Mouse (Mus musculus) adrenal gland, postnatal 36 days (tissue): ENCODE measurements around the gene Ppp1r14b. TPM values are rescaled to one million over a fixed set of nuclear protein-coding genes. Genes with fewer than 3 reads are reported as not detected.
"Not testable (repeated sequence)": the region's sequence is repeated elsewhere in the genome, so short reads cannot be mapped to it uniquely, and the experiment has no call there.

Source experiments
- DNase-seq, 2 experiments: peaks; one replicate each; pipeline ENCODE4 v3.0.0; 2021; ENCODE audit warnings: mixed read lengths in 1 of 2
- total RNA-seq, 2 experiments: library from RNA; stranded (reverse); gene quantifications; 2 replicates each; pipeline ENCODE4 v1.2.3; 2021

The Ppp1r14b gene
- total RNA-seq, 2 experiments from 2014 or later = 203 TPM

DNA sequence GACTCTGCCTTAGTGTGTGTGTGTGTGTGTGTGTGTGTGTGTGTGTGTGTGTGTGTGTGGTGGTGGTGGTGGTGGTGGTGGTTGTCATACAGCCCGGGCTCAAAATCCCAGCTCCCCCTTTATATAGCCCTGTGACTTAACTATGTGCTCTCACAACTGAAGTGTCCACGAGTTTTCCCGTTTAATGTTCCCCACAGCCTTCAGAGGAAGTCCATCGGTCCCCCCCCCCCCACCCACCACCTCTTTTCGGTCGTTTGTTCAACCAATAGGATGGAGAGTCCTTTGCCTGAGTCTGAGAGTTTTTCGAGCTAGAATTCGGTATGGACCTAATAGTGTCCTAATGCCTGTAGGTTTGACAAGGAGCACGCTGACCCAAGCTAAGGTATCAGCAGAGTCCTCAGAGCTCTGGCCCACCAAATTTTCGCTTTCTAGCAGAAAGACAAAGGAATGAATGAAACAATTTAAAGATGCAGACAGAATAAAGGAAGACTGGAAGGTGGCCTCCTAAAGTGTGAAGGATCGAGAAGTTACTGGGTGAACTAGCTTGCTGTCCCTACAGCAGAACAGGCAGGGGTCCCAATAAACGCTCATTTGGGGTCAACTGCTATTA, 1.1 kb upstream of the Ppp1r14b start:
- no peak for DNase-seq

DNA sequence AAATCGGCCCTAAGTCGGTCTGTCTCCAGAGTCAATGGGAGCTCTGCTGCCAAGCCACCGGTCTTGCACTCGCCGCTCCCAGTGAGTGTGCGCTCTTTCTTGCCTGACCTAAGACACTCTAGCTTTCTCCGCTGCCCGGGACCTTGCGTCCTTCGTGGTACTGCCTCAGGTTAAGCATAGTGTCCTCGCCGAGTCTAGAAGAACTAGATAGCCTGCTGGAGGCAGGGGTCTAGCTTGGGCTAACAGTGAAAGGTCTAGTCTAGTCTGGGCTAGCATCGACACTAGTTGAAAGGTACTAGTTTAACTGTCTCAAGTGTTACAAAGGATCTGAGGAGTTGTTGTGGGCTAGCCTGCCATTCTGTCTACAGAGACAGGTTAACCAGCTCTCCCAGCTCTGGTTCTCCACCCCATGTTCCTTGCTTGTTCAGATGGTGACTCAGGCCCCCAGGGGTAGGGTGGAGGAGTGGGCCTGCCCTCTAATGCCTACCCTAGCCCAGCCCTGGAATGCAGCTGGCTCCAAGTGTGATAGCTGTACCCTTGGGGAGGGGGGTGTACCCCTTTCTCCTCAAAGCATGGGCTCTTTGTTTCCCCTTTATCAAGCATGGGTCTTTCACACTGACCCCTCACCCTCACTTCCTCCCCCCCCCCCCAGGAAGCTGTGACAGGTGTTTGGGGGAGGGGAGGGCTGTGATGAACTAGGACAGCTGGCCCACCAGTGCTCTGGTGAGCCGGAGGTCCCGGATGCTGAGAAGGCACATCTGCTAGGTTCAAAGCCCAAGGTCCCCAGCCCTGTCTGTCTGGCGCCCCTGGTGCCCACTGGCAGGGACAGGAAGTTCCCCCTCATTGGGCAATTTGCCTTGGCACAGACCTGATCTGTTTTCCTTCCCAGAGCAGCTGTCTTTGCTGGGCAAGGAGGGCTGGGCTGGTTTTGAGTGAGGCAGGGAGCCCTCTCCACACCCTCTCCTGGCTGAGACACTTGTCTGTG, 1.1 kb downstream of the Ppp1r14b start, which contains the start of gene Plcb3:
TSS of gene Plcb3 (minus strand) at position 934 of the 985 bp plus-strand sequence.
- DNase-seq = peak; percentile 73 to 81

DNA sequence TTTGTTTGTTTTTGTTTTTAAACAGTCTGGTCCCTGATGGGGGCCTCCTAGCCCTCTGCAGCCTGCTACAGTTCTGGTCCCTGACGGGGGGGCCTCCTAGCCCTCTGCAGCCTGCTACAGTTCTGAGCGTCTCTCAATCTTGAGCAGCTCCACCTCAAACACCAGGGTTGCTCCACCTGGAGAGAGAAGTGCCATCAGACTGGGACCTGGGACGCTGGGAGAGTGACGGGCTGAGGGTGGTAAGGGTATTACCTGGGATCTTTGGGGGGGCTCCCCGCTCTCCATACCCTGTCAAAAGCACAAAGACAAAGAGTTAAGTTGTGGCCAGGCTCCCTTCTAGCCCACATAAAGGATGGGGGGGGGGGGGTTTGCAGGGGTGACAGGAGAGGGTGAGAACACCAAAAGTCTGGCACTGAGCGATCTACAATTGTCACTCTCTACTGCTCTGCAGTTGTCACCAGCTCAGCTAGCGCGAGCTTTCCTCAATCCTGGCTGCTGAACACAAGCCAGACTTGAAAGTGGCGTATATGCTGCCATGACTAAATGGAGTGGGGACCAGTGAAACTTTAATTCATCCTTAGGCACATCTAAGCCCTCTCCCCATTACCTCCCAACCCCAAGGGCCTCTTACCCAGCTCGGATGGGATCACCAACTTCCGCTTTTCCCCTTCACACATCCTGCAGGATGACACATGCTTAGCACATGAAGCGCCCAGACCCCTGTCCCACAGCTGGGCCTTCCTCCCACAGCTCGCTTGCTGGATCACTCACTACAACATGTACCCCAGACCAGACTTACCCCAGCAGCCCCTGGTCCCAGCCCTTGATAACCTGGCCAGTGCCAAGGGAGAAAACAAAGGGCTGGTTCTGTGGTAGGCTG, 3.2 kb downstream of the Ppp1r14b start:
- DNase-seq = no peak

DNA sequence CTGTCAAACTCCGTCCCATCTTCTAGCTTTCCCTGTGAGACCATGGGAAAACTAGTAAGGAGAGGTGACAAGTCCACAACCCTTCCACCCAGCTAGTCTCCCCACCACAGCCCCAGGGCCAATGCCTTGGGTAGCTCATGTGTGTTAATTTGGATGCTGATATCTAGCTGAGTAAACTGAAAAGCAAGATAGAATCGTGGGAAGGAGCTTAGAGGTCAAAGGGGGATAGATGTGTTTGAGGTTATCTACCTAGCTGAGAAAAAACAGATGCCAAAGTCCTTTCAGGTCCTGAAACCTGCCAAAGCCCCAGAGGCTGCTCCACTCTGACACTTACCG, 3.8 kb downstream of the Ppp1r14b start:
- DNase-seq = no peak

DNA sequence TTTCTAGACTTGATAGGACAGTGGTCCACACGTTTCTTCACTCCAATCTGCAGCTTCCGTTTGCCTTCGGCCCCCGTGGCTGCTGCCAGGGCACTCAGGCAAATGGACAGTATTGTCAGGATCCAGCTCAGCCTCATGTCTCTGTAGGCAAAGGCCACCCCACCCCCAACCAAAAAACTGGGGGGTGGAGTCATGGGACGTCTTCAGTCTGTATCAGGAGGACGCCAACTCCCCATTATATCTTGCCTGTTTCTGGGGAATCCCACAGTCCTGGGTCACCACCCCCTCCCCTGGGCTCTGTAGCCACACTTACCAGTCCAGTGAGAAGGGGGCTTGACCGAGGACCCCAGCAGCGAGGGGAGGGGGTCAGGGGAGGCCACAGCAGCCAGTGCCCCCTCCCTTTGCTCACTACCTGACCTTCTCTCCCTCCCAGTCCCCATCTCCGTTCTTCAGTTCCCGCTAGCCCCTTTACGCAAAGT, 4.3 kb downstream of the Ppp1r14b start:
- peak; percentile 53 to 73 for DNase-seq

DNA sequence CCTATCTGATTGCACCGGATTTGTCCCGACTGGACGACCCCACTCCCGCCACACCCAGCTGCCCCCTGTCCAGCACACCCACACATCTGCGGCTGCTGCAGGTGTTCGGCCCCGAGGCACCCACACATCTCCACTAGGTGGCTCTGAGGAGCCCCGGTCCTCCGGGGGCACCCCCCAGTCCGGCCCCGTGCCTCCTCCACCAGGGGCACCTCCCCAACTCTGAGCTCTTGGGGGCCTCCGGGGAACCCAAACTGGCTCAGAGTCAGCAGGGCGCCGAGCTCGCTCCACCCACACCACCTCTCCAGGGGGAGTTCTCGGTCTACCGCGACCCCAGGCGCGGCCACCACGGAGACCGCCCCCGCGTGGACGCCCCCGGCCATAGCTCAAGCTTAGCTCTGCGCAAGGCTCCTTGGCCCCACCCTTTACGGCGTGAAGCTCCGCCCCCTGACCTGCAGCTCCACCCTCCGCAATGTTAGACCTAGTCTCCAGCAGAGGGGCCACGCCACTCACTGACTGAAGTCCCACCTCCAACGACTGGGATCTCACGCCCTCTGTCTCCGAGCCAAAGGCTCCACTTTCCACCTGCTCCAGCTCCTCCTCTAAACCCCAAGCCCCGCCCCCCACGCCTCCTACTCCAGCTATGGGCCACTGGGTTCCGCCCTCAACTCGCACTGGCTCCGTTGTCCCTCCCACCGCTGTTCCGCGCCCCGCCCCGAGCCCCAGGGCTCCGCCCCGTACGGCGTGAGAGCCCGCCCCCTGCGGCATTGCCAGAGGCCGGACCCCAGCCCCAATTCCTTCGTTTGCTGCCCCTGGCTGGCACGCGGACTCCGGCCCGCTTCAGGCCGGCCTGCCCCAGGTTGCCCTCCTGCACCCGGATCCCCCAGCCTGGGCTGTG, 5.0 kb downstream of the Ppp1r14b start:
- peak; percentile 100 for DNase-seq

DNA sequence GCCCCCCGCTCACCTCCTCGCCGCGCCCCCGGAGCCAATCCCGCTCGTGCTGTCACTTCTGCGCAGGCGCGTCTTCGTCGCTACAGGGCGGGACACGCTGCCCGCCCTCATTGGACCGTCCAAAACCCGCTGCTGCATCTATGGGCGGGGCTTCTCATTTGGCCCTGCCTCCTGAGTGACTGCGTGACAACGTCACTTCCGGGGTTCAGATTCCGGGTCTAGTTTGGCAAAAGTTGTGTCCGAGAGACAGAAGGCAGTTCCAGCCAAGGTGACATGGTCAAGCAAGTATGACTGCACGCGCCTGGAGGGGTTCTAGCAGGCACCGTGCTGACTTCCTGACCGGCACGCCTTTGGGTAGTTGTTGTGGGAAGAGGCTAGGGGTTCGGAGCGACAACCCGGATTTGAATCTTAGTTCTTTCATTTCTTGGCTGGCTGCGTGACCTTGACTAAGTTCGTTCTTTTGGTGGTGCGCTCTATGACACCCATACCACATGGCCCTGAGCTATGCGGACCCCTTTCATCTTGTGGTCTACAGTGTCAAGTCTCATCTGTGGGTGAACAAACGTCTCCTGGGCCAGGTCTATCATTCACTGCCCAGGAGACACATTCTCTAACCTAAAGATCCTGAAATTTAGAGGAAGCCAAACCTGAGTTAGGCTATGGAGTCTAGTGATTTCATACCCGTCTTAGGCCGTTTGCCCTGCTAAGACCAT, 5.8 kb downstream of the Ppp1r14b start, which contains the start of gene Fkbp2:
TSS of gene Fkbp2 (minus strand) at position 121 of the 713 bp plus-strand sequence.
- DNase-seq = peak; percentile 99

DNA sequence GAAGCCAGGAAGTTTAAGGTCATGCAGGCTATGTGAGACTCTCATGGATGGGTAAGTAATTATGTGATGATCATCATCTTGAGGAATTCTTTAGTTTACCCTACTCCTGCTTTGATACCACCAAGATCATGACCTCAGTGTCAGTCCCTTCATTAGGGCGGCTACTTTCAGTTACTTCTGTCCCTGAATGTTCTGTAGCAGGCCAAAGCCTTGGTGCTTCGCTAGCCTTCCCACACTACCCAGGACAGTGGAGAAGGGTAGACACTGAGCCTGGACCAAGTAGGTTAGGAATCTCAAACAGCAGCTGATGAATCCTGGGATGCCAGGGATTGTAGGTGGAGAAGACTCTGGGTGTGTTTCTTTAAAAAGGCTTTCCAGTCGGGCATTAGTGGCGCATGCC, 6.7 kb downstream of the Ppp1r14b start:
- no peak for DNase-seq

DNA sequence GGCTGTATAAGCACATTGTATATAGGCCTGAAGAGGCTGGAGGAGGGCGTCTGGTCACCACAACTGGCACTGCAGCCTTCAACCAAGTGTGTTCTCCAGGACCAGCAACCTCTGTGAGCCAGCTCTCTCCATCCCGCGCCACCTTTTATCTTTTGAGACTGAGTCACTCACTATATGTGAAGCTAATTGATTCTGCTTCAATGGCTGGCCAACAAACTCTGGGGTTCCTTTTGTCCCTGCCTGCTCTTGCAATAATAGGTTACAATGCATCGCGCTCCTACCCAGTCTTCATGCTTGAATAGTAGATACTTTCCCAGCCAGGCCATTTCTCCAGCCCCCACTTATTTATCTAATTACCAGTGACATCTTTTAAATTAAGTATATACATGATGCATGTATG, 8.9 kb downstream of the Ppp1r14b start:
- DNase-seq = no peak

DNA sequence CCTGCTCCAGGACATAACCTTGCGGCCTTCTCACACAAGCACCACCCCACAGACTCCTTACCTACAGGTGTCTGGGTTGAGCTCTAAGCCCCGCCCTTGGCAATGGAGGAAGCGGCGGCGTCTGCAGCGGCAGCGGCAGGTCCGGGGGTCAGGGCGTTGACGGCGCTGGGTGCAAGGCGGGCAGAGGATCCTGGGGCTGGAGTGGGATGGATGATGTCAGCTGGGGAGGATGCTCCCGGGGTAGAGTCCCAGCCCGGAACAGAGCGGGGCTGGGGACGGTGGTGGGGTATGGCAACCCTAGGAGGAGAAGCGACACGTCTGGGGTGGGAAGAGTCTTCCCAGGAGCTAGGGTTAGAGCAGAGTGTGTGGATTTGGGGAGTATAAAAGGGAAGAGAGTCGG, 10.5 kb downstream of the Ppp1r14b start:
- DNase-seq = no peak

DNA sequence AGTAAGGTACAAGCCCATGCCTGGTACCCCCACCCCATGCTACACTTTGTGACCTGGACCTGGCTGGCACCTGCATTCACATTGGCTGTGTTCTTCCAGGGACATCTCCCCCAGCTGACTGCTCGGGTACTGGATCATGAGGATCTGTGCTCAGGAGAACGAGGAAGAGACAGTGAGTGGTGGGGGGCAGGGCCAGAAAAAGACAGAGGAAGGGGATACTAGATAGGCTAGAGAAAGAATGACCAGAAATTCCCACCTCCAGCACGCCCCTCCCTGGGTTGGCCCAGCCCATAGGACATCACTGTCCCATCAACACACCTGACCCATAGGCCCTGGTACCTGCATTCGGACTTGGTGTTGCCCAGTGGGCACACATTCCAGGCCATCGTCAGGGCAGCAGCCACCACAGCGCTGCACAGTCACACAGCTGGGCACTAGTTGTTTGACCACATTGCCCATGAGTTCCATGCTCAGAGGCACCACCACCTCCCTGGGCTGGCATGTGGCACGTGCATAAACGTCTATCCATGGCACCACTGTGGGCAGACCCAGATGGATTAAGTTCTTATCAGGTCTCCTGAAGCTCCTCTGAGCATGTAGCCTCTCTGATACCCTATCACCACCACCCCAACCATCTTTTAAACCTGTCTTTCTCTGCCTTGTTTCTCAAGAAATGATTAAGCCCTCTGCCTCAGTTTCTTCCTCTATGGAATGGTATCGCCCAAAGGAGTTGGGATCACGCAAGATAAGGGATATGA, 11.4 kb downstream of the Ppp1r14b start:
- DNase-seq = no peak

DNA sequence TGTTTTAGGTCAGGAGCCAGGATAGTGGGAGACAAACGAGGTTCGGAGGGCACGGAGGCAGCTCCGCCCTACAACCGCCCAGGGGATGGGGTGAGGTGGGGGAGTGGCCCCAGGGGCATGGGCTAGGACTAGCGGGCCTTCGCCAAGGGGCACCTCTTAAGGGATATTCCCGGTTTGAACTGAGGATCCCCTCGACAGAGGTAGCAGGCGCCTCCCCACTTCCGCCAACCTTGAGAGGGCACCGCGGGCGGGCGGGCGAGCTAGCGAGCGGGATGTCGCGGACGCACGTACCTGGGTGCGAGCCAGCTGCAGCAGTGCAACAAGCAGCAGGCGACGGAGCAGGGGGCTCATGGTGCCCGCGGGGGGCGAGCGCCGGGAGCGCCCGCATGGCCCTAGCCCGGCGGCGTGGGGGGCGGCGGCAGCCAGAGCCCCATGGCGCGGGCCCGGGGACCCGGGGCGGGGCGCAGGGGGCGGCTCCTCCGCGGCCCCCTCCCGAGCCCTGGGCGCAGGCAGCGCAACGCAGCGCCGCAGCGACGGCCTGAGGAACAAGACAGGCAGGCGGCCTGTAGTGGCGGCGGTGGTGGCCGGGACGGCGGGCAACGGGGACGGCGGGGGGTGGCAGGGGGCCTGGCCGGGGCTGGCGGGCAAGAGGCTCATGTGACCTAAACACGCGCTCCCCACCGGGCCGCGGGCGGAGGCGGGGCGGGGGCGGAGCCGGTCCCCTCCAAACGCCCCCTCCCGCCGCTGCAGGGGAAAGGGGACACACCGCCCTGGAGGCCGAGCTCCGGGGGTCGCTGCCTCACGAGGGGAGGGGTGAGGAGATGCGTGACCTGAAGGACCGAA, 12.5 kb downstream of the Ppp1r14b start, which contains the start of gene Vegfb:
TSS of gene Vegfb (minus strand) at position 591 of the 843 bp plus-strand sequence.
- peak; percentile 84 to 91 for DNase-seq

DNA sequence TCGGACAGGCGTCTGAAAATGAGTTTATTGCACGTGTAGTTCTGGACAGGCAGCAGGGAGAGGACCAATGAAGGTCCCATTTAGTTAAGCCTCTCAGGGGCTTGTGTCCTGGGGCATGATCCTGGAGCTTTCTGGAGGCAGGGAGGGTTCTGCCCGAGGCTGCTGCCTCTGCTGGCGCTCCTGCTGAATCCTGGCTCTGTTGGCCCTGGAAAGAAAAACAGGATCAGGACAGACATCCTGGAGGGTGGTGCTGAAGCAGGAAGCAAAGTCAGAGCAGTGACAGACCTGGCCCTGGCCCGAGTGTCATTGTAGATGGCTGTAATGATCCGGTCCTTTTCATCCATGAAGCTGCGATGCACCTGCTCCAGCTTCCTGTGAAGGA, 13.1 kb downstream of the Ppp1r14b start:
- DNase-seq = no peak

DNA sequence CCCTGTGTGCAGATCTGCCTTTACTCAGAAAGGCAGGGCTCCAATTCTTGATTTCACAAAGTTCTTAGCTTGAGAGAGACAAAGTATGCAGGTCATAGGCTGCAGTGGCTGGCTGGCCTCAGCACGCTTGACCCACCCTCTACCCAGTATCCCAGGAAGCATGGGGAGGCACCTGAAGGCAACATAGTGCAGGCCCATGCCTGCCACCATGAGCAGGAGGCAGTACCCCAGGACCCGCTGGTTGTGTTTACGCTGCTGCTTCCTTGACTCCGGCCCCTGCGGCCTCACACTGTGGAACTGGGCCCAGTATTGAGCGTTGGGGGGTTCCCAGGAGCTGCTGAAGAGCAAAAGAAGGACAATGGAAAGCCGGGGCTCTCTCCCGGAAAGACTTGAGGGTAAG, 14.5 kb downstream of the Ppp1r14b start:
- no peak for DNase-seq

DNA sequence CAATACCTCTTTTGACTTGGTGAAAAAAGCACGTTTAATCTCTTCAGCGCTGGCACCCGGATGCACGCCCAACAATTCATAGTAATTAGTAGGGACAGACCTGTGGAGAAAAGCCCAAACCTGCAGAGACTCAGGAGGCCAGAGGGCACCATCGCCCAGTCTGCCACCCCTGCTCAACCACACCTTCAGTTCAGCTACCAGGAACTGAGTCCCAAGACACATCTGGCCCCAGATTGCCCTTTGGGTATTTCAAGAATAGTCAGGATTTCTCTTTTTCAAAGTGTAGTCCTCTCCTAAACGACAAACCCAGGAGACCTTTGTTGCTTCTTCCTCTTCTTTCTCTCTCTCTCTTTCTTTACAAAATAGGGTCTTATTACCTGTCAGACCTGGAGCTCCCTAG, 15.9 kb downstream of the Ppp1r14b start:
- DNase-seq = no peak

DNA sequence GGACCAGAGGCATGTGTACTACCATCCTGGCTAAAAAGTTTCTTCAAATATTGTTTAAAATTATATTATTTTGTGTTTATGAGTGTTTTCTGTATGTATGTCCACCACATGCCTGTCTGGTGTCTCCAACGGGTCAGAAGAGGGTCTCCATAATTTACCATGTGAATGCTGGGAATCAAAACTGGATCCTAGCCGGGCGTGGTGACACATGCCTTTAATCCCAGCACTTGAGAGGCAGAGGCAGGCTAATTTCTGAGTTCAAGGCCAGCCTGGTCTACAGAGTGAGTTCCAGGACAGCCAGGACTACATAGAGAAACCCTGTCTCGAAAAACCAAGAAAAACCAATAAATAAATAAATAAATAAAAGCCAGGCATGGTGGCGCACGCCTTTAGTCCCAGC, 16.4 kb downstream of the Ppp1r14b start:
- not testable (repeated sequence) for DNase-seq

DNA sequence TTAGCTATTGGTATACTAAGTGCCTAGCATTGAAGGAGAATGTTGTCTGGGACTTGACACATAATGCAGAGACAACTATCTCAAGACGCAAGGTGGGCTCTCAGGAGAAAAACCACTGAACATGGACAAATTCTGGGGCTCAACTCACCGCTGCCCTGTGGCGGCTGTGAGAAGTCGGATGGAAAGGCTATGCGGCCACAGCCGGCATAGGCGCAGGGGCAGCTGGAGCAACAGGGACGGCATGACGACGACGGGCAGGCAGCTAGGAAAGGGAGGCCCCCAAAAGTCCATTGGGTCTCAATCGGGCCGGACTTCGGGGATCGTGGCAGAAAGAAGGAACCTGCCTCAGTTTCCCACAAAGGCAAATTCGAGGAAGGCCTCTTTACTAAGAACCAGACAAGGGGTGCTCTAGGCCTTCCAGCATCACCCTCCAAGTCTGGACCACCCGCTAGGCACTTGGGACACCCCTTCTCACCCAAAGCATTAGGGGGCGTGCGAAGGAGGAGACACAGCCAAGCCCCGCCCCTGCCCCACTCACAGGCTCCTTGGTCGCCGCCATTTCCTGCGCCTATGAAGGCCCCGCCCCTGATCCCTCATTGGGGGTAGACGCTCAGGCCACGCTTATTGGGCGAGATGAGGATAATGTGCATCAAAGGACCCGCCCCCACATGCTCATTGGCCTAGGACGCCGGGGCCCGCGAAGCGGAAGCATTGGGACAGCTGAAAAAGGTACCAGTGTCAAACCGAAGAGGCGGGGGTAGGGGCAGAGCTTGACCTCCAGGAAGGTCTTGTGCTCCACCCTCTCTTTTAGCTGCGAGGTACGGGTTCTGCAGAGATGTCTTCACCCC, 17.5 kb downstream of the Ppp1r14b start, which contains the start of gene Dnajc4:
TSS of gene Dnajc4 (minus strand) at position 562 of the 848 bp plus-strand sequence.
- DNase-seq = peak; percentile 98 to 99
